Mouse (Mus musculus) heart, embryonic 10.5 days (tissue): Measurements from ENCODE around the gene Gm9844. TPM values are rescaled to one million over a fixed set of nuclear protein-coding genes. Genes with fewer than 3 reads are reported as not detected.

Experiments used
- DNase-seq: peaks from one replicate; pipeline ENCODE4 v3.0.0-alpha.2; 2017; ENCODE audit warnings: low spot score
- H3K27ac ChIP-seq: fragments of 300-500 bp; sonication (generic); 2 replicates; pipeline ENCODE4 v1.5.1; 2016; ENCODE audit warnings: mild to moderate bottlenecking
- H3K27me3 ChIP-seq: fragments of 300-500 bp; sonication (generic); 2 replicates; pipeline ENCODE4 v1.6.1; 2016; ENCODE audit warnings: mild to moderate bottlenecking; ENCODE audit not compliant: poor library complexity, insufficient read depth, severe bottlenecking
- H3K36me3 ChIP-seq: fragments of 300-500 bp; sonication (generic); 2 replicates; pipeline ENCODE4 v1.6.1; 2016; ENCODE audit warnings: mild to moderate bottlenecking, moderate library complexity
- H3K4me1 ChIP-seq: fragments of 300-500 bp; sonication (generic); 2 replicates; pipeline ENCODE4 v1.6.1; 2016; ENCODE audit warnings: mild to moderate bottlenecking
- H3K4me3 ChIP-seq: fragments of 300-500 bp; sonication (generic); 2 replicates; pipeline ENCODE4 v1.5.1; 2016; ENCODE audit warnings: mild to moderate bottlenecking, moderate library complexity
- H3K9me3 ChIP-seq: fragments of 300-500 bp; sonication (generic); 2 replicates; pipeline ENCODE4 v1.6.1; 2016; ENCODE audit warnings: mild to moderate bottlenecking, moderate library complexity
- WGBS: fragments of 180-500 bp; shearing (Covaris S2); methylation state at CpG from one replicate; pipeline ENCODE4 v1.1.7; 2016; 5-methylcytosine and 5-hydroxymethylcytosine counted together
- polyA plus RNA-seq: library from polyadenylated mRNA; unstranded; fragments of >200 nt; fragmentation: Nextera tagmentation; extraction: Ambion mirVana; gene quantifications from 2 replicates; pipeline ENCODE4 v1.2.1, GENCODE M21; 2016

Gene Gm9844
- polyA plus RNA-seq, 1 experiment from 2014 or later, result 15.0 TPM

- H3K27me3 ChIP-seq, result no peaks in the 10 kb centered on the region
- no peak overlapping the region for H3K4me3 ChIP-seq
- 30% methylated on average over 2 of the region's 2 CpGs for WGBS
- H3K36me3 ChIP-seq, result no peaks in the 10 kb centered on the region
- no peak overlapping the region for H3K27ac ChIP-seq
- H3K9me3 ChIP-seq, result no peaks in the 10 kb centered on the region
- no peak for DNase-seq
- no peaks in the 10 kb centered on the region for H3K4me1 ChIP-seq
Measured at GRCm38 (mm10) chr7:24879620-24880019, 17.6 kb downstream of the Gm9844 start.

DNA sequence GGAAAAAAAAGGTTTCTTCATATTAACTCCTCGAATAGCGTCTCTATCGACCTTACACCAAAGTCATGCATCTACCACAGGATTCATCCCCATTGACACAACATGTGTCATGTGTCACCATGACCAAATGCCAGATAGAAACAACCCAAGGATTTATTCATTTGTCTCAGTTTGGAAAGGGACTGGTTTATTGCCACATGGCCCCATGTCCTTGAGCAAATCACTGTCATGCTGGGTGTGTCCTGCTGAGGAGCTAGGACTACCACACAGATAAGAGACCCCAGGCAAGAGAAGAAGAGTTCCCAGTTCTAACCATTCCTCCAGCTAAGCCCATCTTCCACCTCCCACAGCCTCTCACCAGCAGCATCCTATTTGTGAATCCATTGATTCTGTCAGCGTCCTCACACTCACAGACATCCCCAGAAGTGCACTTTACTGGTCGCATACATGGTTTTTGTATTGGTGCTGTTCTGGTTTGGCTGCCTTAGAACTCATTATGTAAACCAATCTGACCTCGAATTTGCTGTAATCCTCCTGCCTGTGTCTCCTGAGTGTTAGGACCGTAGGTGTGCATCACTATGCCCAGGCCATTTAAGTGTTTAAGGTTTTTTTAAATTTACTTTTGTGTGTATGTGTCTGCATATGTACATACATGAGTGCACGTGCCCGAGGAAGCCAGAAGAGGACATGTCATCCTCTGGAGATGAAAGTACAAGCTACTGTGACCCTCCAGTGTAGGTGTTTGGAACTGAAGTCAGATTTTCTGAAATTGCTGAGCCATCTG is 20.6 kb downstream of the Gm9844 start:
- Histone ChIP-seq H3K27ac (no peak overlapping the region), H3K9me3 (no peaks in the 10 kb centered on the region), H3K4me1 (peaks cover 18% of the 10 kb centered on the region), H3K36me3 (peaks cover 23% of the 10 kb centered on the region), H3K4me3 (no peak overlapping the region), H3K27me3 (no peaks in the 10 kb centered on the region)
- DNase-seq, result no peak
- 83% methylated on average over 9 of the region's 9 CpGs for WGBS

GRCm38 (mm10) chr7:24883896-24884692 is 22.1 kb downstream of the Gm9844 start, which contains the start of gene Rps19:
Gene Rps19 (plus strand): TSS chr7:24884371.
- Histone ChIP-seq H3K36me3 (peaks cover 38% of the 10 kb centered on the region), H3K4me3 (peak within 1 kb of the TSS; percentile 91), H3K27me3 (no peaks in the 10 kb centered on the region), H3K27ac (peak within 1 kb of the TSS; percentile 99), H3K9me3 (no peaks in the 10 kb centered on the region), H3K4me1 (peaks cover 18% of the 10 kb centered on the region)
- under 1% methylated on average over 57 of the region's 57 CpGs for WGBS
- DNase-seq, result peak; percentile 99

DNA sequence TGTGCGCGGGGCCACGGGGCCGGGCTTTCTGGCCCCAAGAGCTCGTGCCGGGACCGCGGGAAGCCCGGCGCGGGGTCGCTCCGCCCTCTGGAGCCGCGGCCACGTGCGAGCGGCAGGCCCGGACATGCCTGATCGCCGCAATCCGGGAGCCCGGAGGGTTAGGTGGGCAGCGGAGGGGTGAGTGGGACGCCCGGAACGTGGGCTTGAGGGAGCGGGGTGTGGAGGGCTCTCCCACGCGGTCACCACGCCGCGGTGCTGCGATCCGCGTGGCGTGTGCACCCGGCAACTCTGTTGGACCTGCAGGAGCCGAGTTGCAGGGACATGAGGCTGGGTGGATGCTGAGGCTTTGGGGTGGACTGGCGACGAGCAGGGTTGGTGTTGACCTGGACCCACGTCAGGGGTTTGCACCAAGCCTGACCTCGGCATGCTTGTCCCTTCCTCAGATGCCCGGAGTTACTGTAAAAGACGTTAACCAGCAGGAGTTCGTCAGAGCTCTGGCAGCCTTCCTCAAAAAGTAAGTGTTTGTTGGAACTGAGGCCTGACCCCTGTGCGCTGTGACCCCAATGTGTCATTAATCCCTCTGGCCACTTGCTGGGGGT is 22.8 kb downstream of the Gm9844 start:
- Histone ChIP-seq H3K4me3 (peak overlapping the region; percentile 91), H3K9me3 (no peaks in the 10 kb centered on the region), H3K4me1 (peaks cover 18% of the 10 kb centered on the region), H3K27me3 (no peaks in the 10 kb centered on the region), H3K27ac (peak overlapping the region; percentile 99), H3K36me3 (peaks cover 45% of the 10 kb centered on the region)
- no peak for DNase-seq
- WGBS, result under 1% methylated on average over 47 of the region's 47 CpGs

GRCm38 (mm10) chr7:24885468-24886307 is 23.7 kb downstream of the Gm9844 start:
- Histone ChIP-seq H3K27ac (peak overlapping the region; percentile 99), H3K36me3 (peaks cover 54% of the 10 kb centered on the region), H3K27me3 (no peaks in the 10 kb centered on the region), H3K4me3 (peak overlapping the region; percentile 91), H3K4me1 (peaks cover 22% of the 10 kb centered on the region), H3K9me3 (no peaks in the 10 kb centered on the region)
- WGBS, result 44% methylated on average over 12 of the region's 12 CpGs
- DNase-seq, result no peak

GRCm38 (mm10) chr7:24886308-24886633 is 24.3 kb downstream of the Gm9844 start:
- Histone ChIP-seq H3K27me3 (no peaks in the 10 kb centered on the region), H3K4me3 (peak overlapping the region; percentile 91), H3K36me3 (peaks cover 57% of the 10 kb centered on the region), H3K27ac (peak overlapping the region; percentile 99), H3K9me3 (no peaks in the 10 kb centered on the region), H3K4me1 (peaks cover 22% of the 10 kb centered on the region)
- DNase-seq, result no peak
- 68% methylated on average over 4 of the region's 4 CpGs for WGBS

- H3K27ac ChIP-seq, result no peak overlapping the region
Measured at GRCm38 (mm10) chr7:24887096-24887495, 25.1 kb downstream of the Gm9844 start.

DNA sequence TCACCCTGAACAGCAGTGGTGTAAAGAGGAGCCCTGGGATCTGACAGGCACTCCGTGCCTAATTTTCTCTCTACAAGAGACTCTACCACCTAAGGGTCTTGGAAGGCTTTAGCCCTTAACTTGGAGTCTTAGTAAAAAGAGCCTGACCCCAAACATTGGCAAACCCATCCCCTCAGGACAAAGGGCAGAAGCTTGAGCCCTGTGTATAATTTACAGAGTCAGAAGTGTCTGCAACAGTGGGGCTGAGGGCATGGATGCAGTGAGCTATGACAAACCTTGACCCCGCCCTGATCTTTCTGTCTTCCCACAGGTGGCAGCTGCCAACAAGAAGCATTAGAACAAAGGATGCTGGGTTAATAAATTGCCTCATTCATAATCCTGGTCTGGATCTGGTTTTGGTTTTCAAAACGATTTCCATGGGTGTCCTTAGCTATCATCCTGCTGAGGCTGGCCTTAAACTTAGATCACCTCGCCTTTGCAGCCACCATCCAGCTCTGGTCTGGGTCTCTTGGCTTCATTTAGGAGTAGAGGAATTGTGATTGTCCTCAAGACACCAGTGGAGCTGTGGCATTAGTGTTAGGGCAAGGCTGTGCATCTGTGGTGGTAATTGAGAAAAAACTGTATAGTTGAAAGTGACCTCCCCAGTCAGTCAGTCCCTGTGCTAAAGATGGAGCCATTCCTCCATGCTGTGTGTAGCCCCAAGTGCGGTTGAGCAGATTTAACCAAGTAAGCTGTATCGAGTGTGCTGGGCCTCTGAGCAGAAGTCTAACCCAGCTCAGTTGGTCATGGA is 27.6 kb downstream of the Gm9844 start:
- H3K9me3 ChIP-seq, result no peaks in the 10 kb centered on the region
- H3K36me3 ChIP-seq, result peaks cover 57% of the 10 kb centered on the region
- H3K4me1 ChIP-seq, result peaks cover 22% of the 10 kb centered on the region
- DNase-seq, result no peak
- H3K27me3 ChIP-seq, result no peaks in the 10 kb centered on the region
- H3K4me3 ChIP-seq, result no peak overlapping the region
- H3K27ac ChIP-seq, result no peak overlapping the region
- 84% methylated on average over 6 of the region's 6 CpGs for WGBS

More at GRCm38 (mm10) chr7:24887096-24887495, 25.1 kb downstream of the Gm9844 start:
- Histone ChIP-seq H3K4me3 (0 out of 2 replicates have a peak overlapping the region, but pooled peaks have one; percentile 91), H3K4me1 (peaks cover 22% of the 10 kb centered on the region), H3K9me3 (no peaks in the 10 kb centered on the region), H3K36me3 (peaks cover 57% of the 10 kb centered on the region), H3K27me3 (no peaks in the 10 kb centered on the region)
- no peak for DNase-seq
- WGBS, result 82% methylated on average over 4 of the region's 4 CpGs

- Histone ChIP-seq H3K27ac (no peak overlapping the region), H3K36me3 (peaks cover 54% of the 10 kb centered on the region), H3K9me3 (no peaks in the 10 kb centered on the region), H3K4me3 (no peak overlapping the region), H3K4me1 (peaks cover 19% of the 10 kb centered on the region), H3K27me3 (no peaks in the 10 kb centered on the region)
- peak; percentile 86 for DNase-seq
- whole genome bisulfite sequencing, result 29% methylated on average over 10 of the region's 10 CpGs
Measured at GRCm38 (mm10) chr7:24890281-24891216, 28.5 kb downstream of the Gm9844 start.

- Histone ChIP-seq H3K4me3 (no peak overlapping the region), H3K9me3 (no peaks in the 10 kb centered on the region), H3K27me3 (no peaks in the 10 kb centered on the region), H3K27ac (no peak overlapping the region), H3K4me1 (peaks cover 10% of the 10 kb centered on the region), H3K36me3 (peaks cover 44% of the 10 kb centered on the region)
- DNase-seq, result no peak
- 66% methylated on average over 3 of the region's 3 CpGs for WGBS
Measured at GRCm38 (mm10) chr7:24891241-24892124, 29.5 kb downstream of the Gm9844 start.
